Mouse (Mus musculus) naive thymus-derived CD4-positive, alpha-beta T cell, adult 5 months (primary cell): ENCODE measurements around the gene Olfr827. TPM values are rescaled to one million over a fixed set of nuclear protein-coding genes. Genes with fewer than 3 reads are reported as not detected.

Experiments
- polyA plus RNA-seq: library from polyadenylated mRNA; unstranded; fragments of 100-300 nt; shearing (Covaris generic); gene quantifications from one replicate; pipeline ENCODE4 v1.2.1, GENCODE M21; 2017

The Olfr827 gene
- polyA plus RNA-seq: not detected

GRCm38 (mm10) chr10:130214303-130214702, at the start of gene Olfr827:
TSS of gene Olfr827 (minus strand) at chr10:130214403.

GRCm38 (mm10) chr10:130184086-130184485, 30.1 kb downstream of the Olfr827 start, which contains the start of gene Olfr826:
TSS of gene Olfr826 (minus strand) at chr10:130184186.

GRCm38 (mm10) chr10:130166666-130167065, 47.5 kb downstream of the Olfr827 start, which contains the start of gene Olfr825:
TSS of gene Olfr825 (minus strand) at chr10:130166766.

Other genes with a start within 250 kb of the Olfr827 start
- not detected for gene Olfr819, start 247.1 kb downstream of the Olfr827 start, polyA plus RNA-seq
- not detected for gene Olfr247, start 238.3 kb downstream of the Olfr827 start, polyA plus RNA-seq
- 0.21 TPM for gene Gm10310, start 229.3 kb downstream of the Olfr827 start, polyA plus RNA-seq
- gene Olfr820, start 201.8 kb downstream of the Olfr827 start, polyA plus RNA-seq: not detected
- gene Olfr821, start 184.1 kb downstream of the Olfr827 start, polyA plus RNA-seq: not detected
- gene Olfr822, start 143.2 kb downstream of the Olfr827 start, polyA plus RNA-seq: 0.14 TPM
- not detected for gene Olfr823, start 99.0 kb downstream of the Olfr827 start, polyA plus RNA-seq
- not detected for gene Olfr824, start 84.4 kb downstream of the Olfr827 start, polyA plus RNA-seq
- gene Olfr825, start 47.6 kb downstream of the Olfr827 start, polyA plus RNA-seq: not detected
- 0.30 TPM for gene Olfr826, start 30.2 kb downstream of the Olfr827 start, polyA plus RNA-seq
- not detected for gene Neurod4, start 65.8 kb upstream of the Olfr827 start, polyA plus RNA-seq
- 208 TPM for gene Tespa1, start 108.5 kb upstream of the Olfr827 start, polyA plus RNA-seq
- 0.17 TPM for gene Vmn2r84, start 179.9 kb upstream of the Olfr827 start, polyA plus RNA-seq
- not detected for gene Vmn2r85, start 215.3 kb upstream of the Olfr827 start, polyA plus RNA-seq
- gene Vmn2r86, start 241.6 kb upstream of the Olfr827 start, polyA plus RNA-seq: not detected